Mouse (Mus musculus): Measurements from ENCODE around the gene Ncan.
"Not testable (repeated sequence)": the region's sequence is repeated elsewhere in the genome, so short reads cannot be mapped to it uniquely, and the experiment has no call there.

Gene Ncan

GRCm38 (mm10) chr8:70084191-70085065 is 36.2 kb downstream of the Ncan start:
- DNase-seq (ENCODE audit: low spot score in 2 of 2): no peak

DNA sequence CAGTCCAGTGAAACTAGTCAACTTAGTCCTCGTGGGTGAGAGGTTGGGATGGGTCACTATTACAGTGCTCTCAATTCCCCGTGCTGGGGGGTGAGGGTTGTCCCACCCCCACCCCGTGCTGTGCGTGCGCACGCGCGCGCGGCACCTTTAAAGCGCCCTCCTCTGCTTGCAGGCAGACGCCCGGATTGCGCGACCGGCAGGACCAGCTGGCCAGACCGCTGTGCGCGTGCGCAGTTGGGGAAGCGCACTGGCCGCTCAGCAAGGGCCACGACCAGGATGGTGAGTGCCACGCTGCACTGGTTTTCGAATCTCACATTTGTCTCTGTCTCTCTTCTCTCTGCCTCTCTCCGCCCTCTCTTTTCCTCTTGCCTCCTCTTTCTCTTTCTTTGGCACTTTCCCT is 37.4 kb downstream of the Ncan start, which contains the start of gene Hapln4:
Gene Hapln4, plus strand, starts transcription at position 173 of the 400 bp plus-strand sequence.
- DNase-seq (ENCODE audit: low spot score in 2 of 2): peak; percentile 67 to 74

GRCm38 (mm10) chr8:70081976-70082375 is 38.7 kb downstream of the Ncan start:
- DNase-seq (ENCODE audit: low spot score in 2 of 2): no peak

DNA sequence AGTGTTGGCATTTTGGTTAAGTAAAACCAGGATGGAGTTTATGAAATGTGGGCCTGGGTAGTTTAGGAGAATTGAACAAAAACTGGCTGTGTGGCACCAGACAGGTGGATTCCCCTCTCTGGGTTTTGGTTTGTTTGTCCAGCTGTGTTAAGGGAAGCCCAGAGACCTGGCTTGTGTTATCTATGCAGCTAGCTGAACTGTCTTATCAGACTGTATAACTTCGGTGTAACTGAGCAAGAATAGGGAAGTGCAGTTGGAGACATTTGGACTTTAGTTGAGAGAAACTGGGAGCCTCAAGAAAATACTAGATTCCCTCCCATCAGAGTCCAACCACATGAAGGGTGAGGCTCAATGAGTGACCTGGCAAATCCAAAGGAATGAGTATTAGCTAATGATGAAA is 47.0 kb downstream of the Ncan start:
- DNase-seq (ENCODE audit: low spot score in 2 of 2): no peak

DNA sequence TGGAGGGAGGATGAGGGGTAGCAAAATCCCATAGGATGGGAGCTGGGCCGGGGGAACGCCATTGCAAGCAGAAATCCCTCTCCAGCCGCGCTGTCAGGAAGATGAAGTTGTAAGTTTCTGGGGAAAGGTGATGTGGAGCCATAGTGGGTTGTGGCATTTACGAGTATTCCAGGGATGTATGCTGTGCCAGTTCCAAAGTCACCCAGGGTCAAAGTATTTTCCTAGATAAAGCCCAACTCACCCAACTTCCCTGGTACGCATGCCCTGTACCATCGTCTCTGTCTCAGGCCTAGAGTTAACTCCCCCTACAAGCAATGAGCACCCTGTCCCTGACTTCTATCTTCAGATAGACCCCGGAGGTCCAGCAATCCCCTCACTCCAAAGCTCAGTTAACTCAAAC is 47.6 kb downstream of the Ncan start:
- DNase-seq (ENCODE audit: low spot score in 2 of 2): no peak

DNA sequence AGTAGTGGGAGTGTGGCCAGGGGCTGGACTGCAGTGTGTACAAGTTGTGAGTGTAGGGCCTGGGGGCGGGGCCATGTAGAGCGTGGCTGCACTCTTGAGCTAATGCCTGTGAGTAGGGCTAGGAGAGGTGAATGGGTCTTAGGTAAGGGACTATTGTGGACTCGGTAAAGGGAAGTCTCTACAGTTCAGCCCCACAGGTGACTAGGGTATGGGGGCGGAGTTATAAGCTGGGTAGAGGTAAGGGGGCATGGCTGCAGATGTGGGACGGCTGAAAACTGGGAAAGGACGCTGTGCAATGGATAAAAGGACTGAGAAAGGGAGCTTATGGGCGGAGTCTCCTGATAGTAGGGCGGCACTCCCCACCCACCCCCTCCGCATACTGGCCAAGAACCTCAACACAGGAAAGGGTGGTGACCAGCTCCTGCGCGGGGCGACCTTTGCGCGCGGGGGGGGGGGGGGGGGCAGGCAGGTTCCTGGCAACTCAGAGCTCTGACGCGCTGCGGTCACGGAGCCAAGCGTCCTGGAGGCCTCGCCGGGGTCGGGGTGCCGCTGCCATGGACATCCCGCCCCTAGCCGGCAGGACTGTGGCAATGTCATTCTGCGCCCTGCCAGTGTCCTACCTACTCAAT is 48.1 kb downstream of the Ncan start, which contains the start of gene Tm6sf2:
Gene Tm6sf2, plus strand, starts transcription at position 484 of the 629 bp plus-strand sequence.
- no peak for DNase-seq (ENCODE audit: low spot score in 2 of 2)

DNA sequence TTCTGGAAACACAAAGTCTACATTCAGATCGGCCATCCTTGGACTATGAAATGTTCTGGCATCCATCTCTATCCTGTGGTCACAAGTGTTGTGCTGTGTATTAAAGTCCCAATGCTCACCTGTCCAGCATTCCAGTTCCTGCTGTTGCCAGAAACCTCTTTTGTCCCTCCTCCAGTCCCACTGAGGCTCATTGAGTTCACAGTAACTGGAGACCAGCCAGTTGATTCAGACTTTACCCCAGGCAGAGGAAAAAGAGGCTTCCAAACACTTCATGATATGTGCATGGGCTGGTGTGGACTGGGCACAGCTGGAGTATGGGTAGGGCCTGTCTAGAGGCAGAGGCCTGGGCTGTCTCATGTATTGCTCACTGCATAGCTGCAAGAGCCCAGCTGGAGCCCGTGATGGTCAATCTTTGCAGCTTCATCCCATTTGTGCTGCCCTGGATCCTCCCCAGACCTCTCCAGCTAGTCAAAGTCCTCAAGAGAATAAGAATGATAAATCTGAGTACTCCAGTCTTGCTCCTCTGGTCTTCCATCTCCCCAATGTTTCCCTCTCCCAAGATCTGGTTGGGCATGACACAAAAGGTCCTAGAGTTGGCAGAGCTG is 48.7 kb downstream of the Ncan start:
- no peak for DNase-seq (ENCODE audit: low spot score in 2 of 2)

- no peak for DNase-seq (ENCODE audit: low spot score in 2 of 2)
Measured at GRCm38 (mm10) chr8:70057721-70058120, 63.0 kb downstream of the Ncan start.

- not testable (repeated sequence) for DNase-seq (ENCODE audit: low spot score in 2 of 2)
Measured at GRCm38 (mm10) chr8:70050434-70050833, 70.2 kb downstream of the Ncan start.

DNA sequence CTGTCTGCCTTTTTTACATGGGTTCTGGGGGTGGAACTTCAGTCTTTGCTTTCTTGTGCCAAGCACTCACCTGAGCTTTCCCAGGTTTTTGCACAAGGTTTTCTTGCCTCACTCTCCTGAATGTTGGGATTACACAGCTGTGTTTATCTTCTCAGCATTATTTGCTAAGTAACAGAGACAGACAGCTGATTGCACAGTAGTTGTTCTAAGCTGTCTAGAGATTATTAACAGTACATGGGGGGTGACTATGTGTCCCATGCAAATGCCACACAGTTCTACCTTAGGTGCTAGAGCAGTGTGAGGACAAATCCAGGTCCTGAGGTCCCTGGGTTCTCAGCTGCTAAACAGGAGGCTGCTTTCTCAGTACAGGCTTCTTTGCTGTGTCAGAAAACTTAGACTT is 71.0 kb downstream of the Ncan start:
- DNase-seq (ENCODE audit: low spot score in 2 of 2): no peak

GRCm38 (mm10) chr8:70043996-70044395 is 76.7 kb downstream of the Ncan start:
- DNase-seq (ENCODE audit: low spot score in 2 of 2): no peak

Measured in frontal cortex, postnatal 36 days (tissue).